Mouse (Mus musculus) midbrain, embryonic 11.5 days (tissue): ENCODE results near the gene Kmt2e. TPM values are rescaled to one million over a fixed set of nuclear protein-coding genes. Genes with fewer than 3 reads are reported as not detected.

Source experiments
- ATAC-seq: fragments of 200-750 bp; cut with Nextera tagmentation; 2 replicates; pipeline ENCODE4 v1.8.0; 2017; ENCODE audit warnings: moderate TSS enrichment, moderate library complexity; ENCODE audit not compliant: low FRiP score
- DNase-seq: peaks from one replicate; pipeline ENCODE4 v3.0.0; 2015; ENCODE audit warnings: low spot score; ENCODE audit errors: missing footprints
- H3K27ac ChIP-seq: fragments of 300-500 bp; sonication (generic); 2 replicates; pipeline ENCODE4 v1.5.1; 2014; ENCODE audit warnings: low read depth, low read length
- H3K27me3 ChIP-seq: fragments of 300-500 bp; sonication (generic); 2 replicates; pipeline ENCODE4 v1.6.1; 2014; ENCODE audit warnings: mild to moderate bottlenecking, low read length, moderate library complexity, mixed read lengths; ENCODE audit not compliant: control insufficient read depth, insufficient read depth
- H3K36me3 ChIP-seq: fragments of 300-500 bp; sonication (generic); 2 replicates; pipeline ENCODE4 v1.6.1; 2014; ENCODE audit warnings: mild to moderate bottlenecking, low read length, moderate library complexity, mixed read lengths; ENCODE audit not compliant: control insufficient read depth, insufficient read depth
- H3K4me1 ChIP-seq: fragments of 300-500 bp; sonication (generic); 2 replicates; pipeline ENCODE4 v1.6.1; 2014; ENCODE audit warnings: low read length; ENCODE audit not compliant: control insufficient read depth, insufficient read depth
- H3K4me2 ChIP-seq: fragments of 300-500 bp; sonication (generic); 2 replicates; pipeline ENCODE4 v1.6.1; 2014; ENCODE audit warnings: mild to moderate bottlenecking, moderate library complexity
- H3K4me3 ChIP-seq: fragments of 300-500 bp; sonication (generic); 2 replicates; pipeline ENCODE4 v1.5.1; 2014; ENCODE audit warnings: low read depth, low read length
- H3K9ac ChIP-seq: fragments of 300-500 bp; sonication (generic); 2 replicates; pipeline ENCODE4 v1.6.1; 2014; ENCODE audit warnings: low read length
- H3K9me3 ChIP-seq: fragments of 300-500 bp; sonication (generic); 2 replicates; pipeline ENCODE4 v1.6.1; 2016; ENCODE audit warnings: low read length; ENCODE audit not compliant: control insufficient read depth
- WGBS: fragments of 180-500 bp; shearing (Covaris S2); extraction: QIAGEN DNeasy Blood & Tissue Kit; methylation state at CpG from one replicate; pipeline ENCODE4 v1.1.7; 2014; 5-methylcytosine and 5-hydroxymethylcytosine counted together
- polyA plus RNA-seq: library from polyadenylated mRNA; unstranded; fragments of >200 nt; fragmentation: Nextera tagmentation; extraction: Ambion mirVana; gene quantifications from 2 replicates; pipeline ENCODE4 v1.2.1, GENCODE M21; 2014

The Kmt2e gene
- polyA plus RNA-seq, 1 experiment from 2014 or later: 110 TPM

- Histone ChIP-seq H3K4me2 (no peak overlapping the region; the same call in 1 of the 2 replicates), H3K9ac (no peak overlapping the region; the same call in 1 of the 2 replicates), H3K36me3 (peaks cover 6% of the 10 kb centered on the region; the same call in 1 of the 2 replicates), H3K4me1 (peaks cover 51% of the 10 kb centered on the region), H3K4me3 (no peak overlapping the region), H3K27ac (no peak overlapping the region), H3K9me3 (no peaks in the 10 kb centered on the region), H3K27me3 (no peaks in the 10 kb centered on the region)
- no peak for ATAC-seq
- no peak for DNase-seq
- 55% methylated on average over 1 of the region's 1 CpGs for WGBS
These were observed 13.8 kb upstream of the Kmt2e start for GRCm38 (mm10) chr5:23420410-23420809.

GRCm38 (mm10) chr5:23421440-23421839 lies 12.8 kb upstream of the Kmt2e start:
- ATAC-seq (no peak), DNase-seq (no peak)
- Histone ChIP-seq H3K36me3 (peaks cover 6% of the 10 kb centered on the region; the same call in 1 of the 2 replicates), H3K27ac (no peak overlapping the region), H3K9me3 (no peaks in the 10 kb centered on the region), H3K4me2 (no peak overlapping the region), H3K4me3 (no peak overlapping the region), H3K27me3 (no peaks in the 10 kb centered on the region), H3K4me1 (peaks cover 46% of the 10 kb centered on the region), H3K9ac (no peak overlapping the region)
- WGBS: 97% methylated on average over 2 of the region's 2 CpGs

- 84% methylated on average over 3 of the region's 3 CpGs for WGBS
These were observed 11.2 kb upstream of the Kmt2e start for GRCm38 (mm10) chr5:23423036-23423435.

GRCm38 (mm10) chr5:23427501-23427900 lies 6.7 kb upstream of the Kmt2e start:
- Histone ChIP-seq H3K27ac (no peak overlapping the region), H3K9me3 (no peaks in the 10 kb centered on the region), H3K9ac (no peak overlapping the region), H3K4me2 (no peak overlapping the region), H3K4me1 (peaks cover 24% of the 10 kb centered on the region; the same call in 1 of the 2 replicates), H3K4me3 (no peak overlapping the region), H3K27me3 (no peaks in the 10 kb centered on the region), H3K36me3 (peaks cover 9% of the 10 kb centered on the region)
- no peak for DNase-seq
- WGBS: 45% methylated on average over 1 of the region's 1 CpGs
- ATAC-seq: no peak

More at GRCm38 (mm10) chr5:23423036-23423435, 11.2 kb upstream of the Kmt2e start:
- DNase-seq: no peak
- Histone ChIP-seq H3K36me3 (peaks cover 9% of the 10 kb centered on the region), H3K4me2 (no peak overlapping the region), H3K4me1 (peaks cover 34% of the 10 kb centered on the region), H3K9me3 (no peaks in the 10 kb centered on the region), H3K27me3 (no peaks in the 10 kb centered on the region), H3K9ac (no peak overlapping the region), H3K27ac (no peak overlapping the region), H3K4me3 (no peak overlapping the region)
- ATAC-seq: no peak

GRCm38 (mm10) chr5:23431070-23431864 lies 3.0 kb upstream of the Kmt2e start:
- Histone ChIP-seq H3K9me3 (no peaks in the 10 kb centered on the region), H3K27me3 (no peaks in the 10 kb centered on the region), H3K4me1 (peaks cover 20% of the 10 kb centered on the region; the same call in 1 of the 2 replicates), H3K36me3 (peaks cover 3% of the 10 kb centered on the region; the same call in 1 of the 2 replicates), H3K27ac (no peak overlapping the region), H3K4me2 (peak overlapping the region; percentile 85), H3K9ac (peak overlapping the region; percentile 58), H3K4me3 (peak overlapping the region; percentile 93)
- WGBS: 35% methylated on average over 10 of the region's 10 CpGs
- ATAC-seq: no peak
- peak; percentile 89 for DNase-seq

- Histone ChIP-seq H3K4me2 (peak overlapping the region; percentile 85), H3K36me3 (peaks cover 3% of the 10 kb centered on the region; the same call in 1 of the 2 replicates), H3K9ac (peak overlapping the region; percentile 100), H3K9me3 (no peaks in the 10 kb centered on the region), H3K27ac (peak overlapping the region; percentile 100), H3K27me3 (no peaks in the 10 kb centered on the region), H3K4me1 (peaks cover 23% of the 10 kb centered on the region; the same call in 1 of the 2 replicates), H3K4me3 (peak overlapping the region; percentile 93)
- DNase-seq (peak; percentile 90), ATAC-seq (no peak)
- 2% methylated on average over 10 of the region's 10 CpGs for WGBS
These were observed 2.1 kb upstream of the Kmt2e start for GRCm38 (mm10) chr5:23431948-23432707.

GRCm38 (mm10) chr5:23432708-23433645 lies 1.3 kb upstream of the Kmt2e start:
- Histone ChIP-seq H3K27me3 (no peaks in the 10 kb centered on the region), H3K4me1 (peaks cover 23% of the 10 kb centered on the region; the same call in 1 of the 2 replicates), H3K4me3 (peak overlapping the region; percentile 93), H3K36me3 (no peaks in the 10 kb centered on the region), H3K27ac (peak overlapping the region; percentile 100), H3K4me2 (peak overlapping the region; percentile 85), H3K9ac (peak overlapping the region; percentile 100), H3K9me3 (no peaks in the 10 kb centered on the region)
- peak; percentile 99 for DNase-seq
- under 1% methylated on average over 58 of the region's 61 CpGs for WGBS
- peak; percentile 91 for ATAC-seq
